In genomic region chr5:53999461-53999770, GRCm38 (mm10) we compare ENCODE assay signal across 7 mouse cellular contexts. TPM values are rescaled to one million over a fixed set of nuclear protein-coding genes. Genes with fewer than 3 reads are reported as not detected.
DNase-seq lines count a peak whose midpoint lies in the region; ATAC-seq and TF ChIP-seq lines count a peak whose summit lies in the region.

No protein-coding gene starts in this region.

- H3K4me1 ChIP-seq in lung, adult 2 months (ENCODE audit: control insufficient read depth, insufficient read depth, low read length): peaks cover 2% of the 10 kb centered on the region
- H3K4me1 ChIP-seq in embryonic fibroblast, embryonic 13.5 days (ENCODE audit: control insufficient read depth, insufficient read depth, low read length): 0 out of 2 replicates have a peak, but pooled peaks cover 8% of the 10 kb centered on the region
- peaks cover 35% of the 10 kb centered on the region for H3K4me1 ChIP-seq in limb, embryonic 10.5 days
- peaks cover 35% of the 10 kb centered on the region for H3K4me1 ChIP-seq in neural tube, embryonic 15.5 days

- peak overlapping the region; percentile 89 for H3K9ac ChIP-seq in neural tube, embryonic 15.5 days (replicated peaks)

- no peaks in the 10 kb centered on the region for H3K36me3 ChIP-seq in limb, embryonic 10.5 days
- H3K36me3 ChIP-seq in neural tube, embryonic 15.5 days: no peaks in the 10 kb centered on the region

- H3K9me3 ChIP-seq in limb, embryonic 10.5 days (replicated peaks): no peaks in the 10 kb centered on the region
- no peaks in the 10 kb centered on the region for H3K9me3 ChIP-seq in neural tube, embryonic 15.5 days (replicated peaks)

- H3K27me3 ChIP-seq in limb, embryonic 10.5 days (ENCODE audit: low read depth, poor library complexity, severe bottlenecking): peaks cover 8% of the 10 kb centered on the region; the same call in 1 of the 2 replicates
- no peaks in the 10 kb centered on the region for H3K27me3 ChIP-seq in neural tube, embryonic 15.5 days (replicated peaks)

- DNase-seq in lung, adult 2 months: no peak
- DNase-seq in lung, postnatal 25 days (ENCODE audit: low spot score): no peak
- no peak for DNase-seq in limb, embryonic 10.5 days (ENCODE audit: low spot score)
- DNase-seq in retina, embryonic 14.5 days (ENCODE audit: low spot score): no peak
- DNase-seq in embryo, embryonic 9.5 days (ENCODE audit: extremely low spot score): no peak

- peak overlapping the region; percentile 79 for H3K4me2 ChIP-seq in neural tube, embryonic 15.5 days

- ATAC-seq in neural tube, embryonic 15.5 days (ENCODE audit: low FRiP score): no peak

- peak overlapping the region; percentile 91 for H3K4me3 ChIP-seq in lung, adult 2 months (replicated peaks; ENCODE audit: extremely low read depth, low read depth, low read length)
- peak overlapping the region; percentile 95 for H3K4me3 ChIP-seq in embryonic fibroblast, embryonic 13.5 days (ENCODE audit: insufficient read depth, low read length)
- H3K4me3 ChIP-seq in limb, embryonic 10.5 days: peak overlapping the region; percentile 91
- peak overlapping the region; percentile 91 for H3K4me3 ChIP-seq in neural tube, embryonic 15.5 days (replicated peaks)

- 0% methylated on average over 6 of the region's 6 CpGs for WGBS in lung, adult 2 months
- WGBS in limb, embryonic 10.5 days: 2% methylated on average over 6 of the region's 6 CpGs
- 4% methylated on average over 6 of the region's 6 CpGs for WGBS in neural tube, embryonic 15.5 days

- H3K27ac ChIP-seq in embryonic fibroblast, embryonic 13.5 days (ENCODE audit: insufficient read depth, low read length): peak overlapping the region; percentile 38
- peak overlapping the region; percentile 95 for H3K27ac ChIP-seq in limb, embryonic 10.5 days
- H3K27ac ChIP-seq in neural tube, embryonic 15.5 days (replicated peaks): peak overlapping the region; percentile 95

- no peak for TF ChIP-seq CTCF in lung, adult 2 months (IDR thresholded peaks at IDR 0.05; ENCODE audit: insufficient read depth, low read length)
- TF ChIP-seq CTCF in embryonic fibroblast, embryonic 13.5 days (IDR thresholded peaks at IDR 0.05; ENCODE audit: borderline replicate concordance, insufficient read depth, low read length): no peak

- TF ChIP-seq POLR2A in lung, adult 2 months (IDR thresholded peaks at IDR 0.05; ENCODE audit: borderline replicate concordance, extremely low read depth, low read depth, low read length): no peak
- no peak for TF ChIP-seq POLR2A in embryonic fibroblast, embryonic 13.5 days (IDR thresholded peaks at IDR 0.05; ENCODE audit: low read depth, low read length)

RNA-seq across cellular contexts. Expression of gene Stim2, which starts 1.1 kb away (rescaled TPM):
- polyA plus RNA-seq in lung, adult 2 months (2012; rRNA removed): 34.2 and 38.7 TPM in 2 replicates
- polyA plus RNA-seq in embryonic fibroblast, embryonic 13.5 days (2011; ENCODE audit: insufficient read length, low read depth, missing spikeins): 36.1 and 37.4 TPM in 2 replicates
- 11.5 and 14.1 TPM in 2 replicates for polyA plus RNA-seq in limb, embryonic 10.5 days (2016; fragmentation: Nextera tagmentation; extraction: Ambion mirVana)
- polyA plus RNA-seq in neural tube, embryonic 15.5 days (2015; fragmentation: Nextera tagmentation; extraction: Ambion mirVana): 22.1 and 31.3 TPM in 2 replicates

Comparison
In these comparisons a context has a peak if more than half of its experiments do, and no peak if none do; other contexts are left out.
1. H3K27ac ChIP-seq: peak in every context shown above with its lines; median percentile 95 in limb, embryonic 10.5 days; 95 in neural tube, embryonic 15.5 days; 38 in embryonic fibroblast, embryonic 13.5 days.